Mouse (Mus musculus) lung, postnatal 0 days (tissue): ENCODE measurements around the gene Lrch3. TPM values are rescaled to one million over a fixed set of nuclear protein-coding genes. Genes with fewer than 3 reads are reported as not detected.

Source experiments
- ATAC-seq: fragments of 200-750 bp; cut with Nextera tagmentation; 2 replicates; pipeline ENCODE4 v1.8.0; 2017; ENCODE audit warnings: moderate library complexity
- DNase-seq: peaks from one replicate; pipeline ENCODE4 v3.0.0-alpha.2; 2016; ENCODE audit warnings: low spot score
- H3K27ac ChIP-seq: fragments of 300-500 bp; sonication (generic); 2 replicates; pipeline ENCODE4 v1.5.1; 2014; ENCODE audit warnings: antibody characterized with exemption, mild to moderate bottlenecking, low read length, mixed read lengths
- H3K27me3 ChIP-seq: fragments of 300-500 bp; sonication (generic); replicated peaks from 2 replicates; pipeline ENCODE4 v1.6.1; 2014; ENCODE audit warnings: low read length, mixed read lengths; ENCODE audit not compliant: insufficient read depth
- H3K36me3 ChIP-seq: fragments of 300-500 bp; sonication (generic); 2 replicates; pipeline ENCODE4 v1.6.1; 2014; ENCODE audit warnings: low read length, mixed read lengths; ENCODE audit not compliant: insufficient read depth
- H3K4me1 ChIP-seq: fragments of 300-500 bp; sonication (generic); 2 replicates; pipeline ENCODE4 v1.6.1; 2014; ENCODE audit warnings: antibody characterized with exemption, low read depth, low read length, mixed read lengths; ENCODE audit not compliant: insufficient read depth
- H3K4me2 ChIP-seq: fragments of 300-500 bp; sonication (generic); replicated peaks from 2 replicates; pipeline ENCODE4 v1.6.1; 2014; ENCODE audit warnings: low read depth, mild to moderate bottlenecking, low read length, moderate library complexity, mixed read lengths
- H3K4me3 ChIP-seq: fragments of 300-500 bp; sonication (generic); 2 replicates; pipeline ENCODE4 v1.5.1; 2014; ENCODE audit warnings: low read depth, low read length
- H3K9ac ChIP-seq: fragments of 300-500 bp; sonication (generic); replicated peaks from 2 replicates; pipeline ENCODE4 v1.6.1; 2014; ENCODE audit warnings: low read depth, mild to moderate bottlenecking
- H3K9me3 ChIP-seq: fragments of 300-500 bp; sonication (generic); 2 replicates; pipeline ENCODE4 v1.6.1; 2016; ENCODE audit warnings: low read length, mixed read lengths
- CTCF ChIP-seq: IDR thresholded peaks from 2 replicates; pipeline ENCODE4 v1.5.1; 2016; ENCODE audit warnings: antibody characterized with exemption, mild to moderate bottlenecking
- EP300 ChIP-seq: IDR thresholded peaks from 2 replicates; pipeline ENCODE4 v1.6.1; 2016; ENCODE audit warnings: antibody characterized with exemption, mild to moderate bottlenecking, control low read depth
- WGBS: fragments of 180-500 bp; shearing (Covaris S2); extraction: QIAGEN DNeasy Blood & Tissue Kit; methylation state at CpG from one replicate; pipeline ENCODE4 v1.1.7; 2014; 5-methylcytosine and 5-hydroxymethylcytosine counted together
- polyA plus RNA-seq: library from polyadenylated mRNA; unstranded; fragments of >200 nt; fragmentation: Nextera tagmentation; extraction: Ambion mirVana; gene quantifications from 2 replicates; pipeline ENCODE4 v1.2.1, GENCODE M21; 2015

Lrch3 gene
- polyA plus RNA-seq, 1 experiment from 2014 or later: 15.7 TPM

- no peak for DNase-seq
- H3K36me3 ChIP-seq: peaks cover 14% of the 10 kb centered on the region; the same call in 1 of the 2 replicates
- 81% methylated on average over 2 of the region's 2 CpGs for WGBS
Measured at GRCm38 (mm10) chr16:33015986-33016385, 102.1 kb downstream of the Lrch3 start.

GRCm38 (mm10) chr16:33017677-33018349 lies 103.9 kb downstream of the Lrch3 start:
- no peaks in the 10 kb centered on the region for H3K27me3 ChIP-seq
- no peak overlapping the region for H3K9ac ChIP-seq
- no peak overlapping the region for H3K4me3 ChIP-seq
- peak; percentile 28 for DNase-seq
- H3K27ac ChIP-seq: no peak overlapping the region
- ATAC-seq: peak; percentile 37
- TF ChIP-seq CTCF (no peak), EP300 (no peak)
- peaks cover 11% of the 10 kb centered on the region; the same call in 1 of the 2 replicates for H3K36me3 ChIP-seq
- H3K4me1 ChIP-seq: no peaks in the 10 kb centered on the region
- H3K4me2 ChIP-seq: no peak overlapping the region
- H3K9me3 ChIP-seq: no peaks in the 10 kb centered on the region
- WGBS: 68% methylated on average over 5 of the region's 5 CpGs

More at GRCm38 (mm10) chr16:33015986-33016385, 102.1 kb downstream of the Lrch3 start:
- TF ChIP-seq CTCF (no peak), EP300 (no peak)
- no peak overlapping the region for H3K4me2 ChIP-seq
- H3K4me1 ChIP-seq: no peaks in the 10 kb centered on the region
- no peak overlapping the region for H3K4me3 ChIP-seq
- no peaks in the 10 kb centered on the region for H3K27me3 ChIP-seq
- H3K9me3 ChIP-seq: no peaks in the 10 kb centered on the region
- H3K27ac ChIP-seq: no peak overlapping the region
- no peak overlapping the region for H3K9ac ChIP-seq
- no peak for ATAC-seq

GRCm38 (mm10) chr16:33019117-33019770 lies 105.3 kb downstream of the Lrch3 start:
- H3K9ac ChIP-seq: no peak overlapping the region
- no peak overlapping the region for H3K4me2 ChIP-seq
- no peak for TF ChIP-seq EP300
- TF ChIP-seq CTCF: no peak

GRCm38 (mm10) chr16:33021381-33021780 lies 107.5 kb downstream of the Lrch3 start:
- no peak overlapping the region for H3K27ac ChIP-seq
- no peak overlapping the region for H3K4me3 ChIP-seq
- H3K9ac ChIP-seq: no peak overlapping the region
- 36% methylated on average over 3 of the region's 3 CpGs for WGBS
- no peak overlapping the region for H3K4me2 ChIP-seq
- H3K36me3 ChIP-seq: no peaks in the 10 kb centered on the region
- ATAC-seq (no peak), DNase-seq (peak; percentile 23)
- H3K9me3 ChIP-seq: no peaks in the 10 kb centered on the region
- no peaks in the 10 kb centered on the region for H3K27me3 ChIP-seq
- H3K4me1 ChIP-seq: no peaks in the 10 kb centered on the region
- no peak for TF ChIP-seq CTCF
- TF ChIP-seq EP300: no peak

More at GRCm38 (mm10) chr16:33019117-33019770, 105.3 kb downstream of the Lrch3 start:
- no peak overlapping the region for H3K27ac ChIP-seq
- H3K4me1 ChIP-seq: no peaks in the 10 kb centered on the region
- 72% methylated on average over 21 of the region's 21 CpGs for WGBS
- no peaks in the 10 kb centered on the region for H3K27me3 ChIP-seq
- DNase-seq: no peak
- no peaks in the 10 kb centered on the region for H3K9me3 ChIP-seq
- H3K36me3 ChIP-seq: no peaks in the 10 kb centered on the region
- 0 out of 2 replicates have a peak, but pooled peaks have one; percentile 17 for ATAC-seq
- H3K4me3 ChIP-seq: no peak overlapping the region

GRCm38 (mm10) chr16:33023750-33024149 lies 109.8 kb downstream of the Lrch3 start:
- H3K4me2 ChIP-seq: no peak overlapping the region
- 6% methylated on average over 4 of the region's 4 CpGs for WGBS
- no peaks in the 10 kb centered on the region for H3K9me3 ChIP-seq
- no peaks in the 10 kb centered on the region for H3K36me3 ChIP-seq
- H3K27ac ChIP-seq: no peak overlapping the region
- no peaks in the 10 kb centered on the region for H3K4me1 ChIP-seq
- DNase-seq (peak; percentile 93), ATAC-seq (peak; percentile 84)
- H3K9ac ChIP-seq: no peak overlapping the region
- H3K4me3 ChIP-seq: no peak overlapping the region
- no peaks in the 10 kb centered on the region for H3K27me3 ChIP-seq
- TF ChIP-seq EP300 (no peak), CTCF (peak; percentile 99)

- Histone ChIP-seq H3K4me3 (no peak overlapping the region), H3K4me2 (no peak overlapping the region), H3K27me3 (no peaks in the 10 kb centered on the region), H3K36me3 (no peaks in the 10 kb centered on the region), H3K4me1 (no peaks in the 10 kb centered on the region), H3K27ac (no peak overlapping the region), H3K9me3 (no peaks in the 10 kb centered on the region), H3K9ac (no peak overlapping the region)
- ATAC-seq (peak; percentile 61), DNase-seq (peak; percentile 57)
- WGBS: 65% methylated on average over 8 of the region's 8 CpGs
- TF ChIP-seq EP300: no peak
- TF ChIP-seq CTCF: peak; percentile 31
Measured at GRCm38 (mm10) chr16:33024456-33025104, 110.7 kb downstream of the Lrch3 start.
